Mouse (Mus musculus): ENCODE data around the gene Fam184b. TPM values are rescaled to one million over a fixed set of nuclear protein-coding genes. Genes with fewer than 3 reads are reported as not detected.

The Fam184b gene
- polyA plus RNA-seq, 1 experiment from 2014 or later: not detected

DNA sequence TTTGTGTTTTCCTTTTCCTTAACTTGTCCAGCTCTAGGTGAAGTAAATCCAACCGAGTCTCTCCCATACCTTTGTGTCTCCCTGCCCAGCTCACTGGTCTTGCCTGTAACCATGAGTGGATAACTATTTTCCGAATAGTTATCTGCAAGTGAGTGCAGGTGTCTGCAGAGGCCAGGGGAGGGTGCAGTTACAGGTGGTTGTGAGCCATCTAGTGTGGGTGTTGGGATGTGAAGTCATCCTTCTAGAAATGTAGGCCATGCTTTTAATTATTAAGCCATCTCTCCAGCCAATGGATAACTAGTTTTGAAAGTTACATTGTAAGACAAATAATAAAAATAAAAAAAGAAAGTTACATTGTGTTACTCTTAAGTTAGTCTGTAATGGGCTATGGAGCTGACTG lies 125.9 kb downstream of the Fam184b start:
- H3K27ac ChIP-seq: no peak overlapping the region
- WGBS (ENCODE audit: missing documents): 84% methylated on average over 2 of the region's 2 CpGs
- H3K79me2 ChIP-seq (ENCODE audit: inconsistent target): no peaks in the 10 kb centered on the region
- H3K36me3 ChIP-seq (ENCODE audit: inconsistent target): peaks cover 36% of the 10 kb centered on the region
- no peak overlapping the region for H3K4me3 ChIP-seq (ENCODE audit: inconsistent target)

- Histone ChIP-seq H3K27ac (no peak overlapping the region), H3K36me3 (ENCODE audit: inconsistent target) (peaks cover 37% of the 10 kb centered on the region), H3K79me2 (ENCODE audit: inconsistent target) (no peaks in the 10 kb centered on the region), H3K4me3 (ENCODE audit: inconsistent target) (no peak overlapping the region)
- WGBS (ENCODE audit: missing documents): 94% methylated on average over 6 of the region's 6 CpGs
Measured at GRCm38 (mm10) chr5:45512908-45513307, 126.5 kb downstream of the Fam184b start.

GRCm38 (mm10) chr5:45510071-45510470 lies 129.3 kb downstream of the Fam184b start:
- no peak overlapping the region for H3K4me3 ChIP-seq (ENCODE audit: inconsistent target)
- no peak overlapping the region for H3K27ac ChIP-seq
- no peaks in the 10 kb centered on the region for H3K79me2 ChIP-seq (ENCODE audit: inconsistent target)
- H3K36me3 ChIP-seq (ENCODE audit: inconsistent target): peaks cover 63% of the 10 kb centered on the region
- WGBS (ENCODE audit: missing documents): 93% methylated on average over 7 of the region's 7 CpGs

DNA sequence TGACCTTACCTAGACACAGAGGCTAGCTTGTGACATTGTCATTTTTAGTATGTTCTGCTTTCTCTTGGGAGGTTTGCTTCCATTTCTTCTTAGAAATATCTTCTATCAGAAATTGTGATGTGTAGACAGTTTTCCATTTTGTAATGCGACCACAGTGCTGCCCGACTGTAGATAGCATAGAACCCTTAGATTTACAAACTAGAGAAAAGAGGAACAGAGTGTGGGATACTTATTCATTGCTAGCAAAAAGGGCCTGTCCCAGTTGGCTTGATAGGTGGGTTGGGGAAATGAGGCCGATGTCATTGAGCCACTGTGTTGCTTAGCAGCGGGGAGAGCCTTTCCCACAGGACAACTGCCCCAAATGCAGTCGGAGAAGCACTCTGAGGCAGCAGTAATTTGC lies 141.8 kb downstream of the Fam184b start:
- Histone ChIP-seq H3K79me2 (ENCODE audit: inconsistent target) (peaks cover 8% of the 10 kb centered on the region; the same call in 1 of the 2 replicates), H3K4me3 (ENCODE audit: inconsistent target) (no peak overlapping the region), H3K27ac (no peak overlapping the region), H3K36me3 (ENCODE audit: inconsistent target) (peaks cover 23% of the 10 kb centered on the region)
- 82% methylated on average over 5 of the region's 5 CpGs for WGBS (ENCODE audit: missing documents)

- Histone ChIP-seq H3K79me2 (ENCODE audit: inconsistent target) (peaks cover 8% of the 10 kb centered on the region; the same call in 1 of the 2 replicates), H3K36me3 (ENCODE audit: inconsistent target) (peaks cover 18% of the 10 kb centered on the region), H3K27ac (no peak overlapping the region), H3K4me3 (ENCODE audit: inconsistent target) (no peak overlapping the region)
- 91% methylated on average over 12 of the region's 12 CpGs for WGBS (ENCODE audit: missing documents)
Measured at GRCm38 (mm10) chr5:45496930-45497550, 142.4 kb downstream of the Fam184b start.

DNA sequence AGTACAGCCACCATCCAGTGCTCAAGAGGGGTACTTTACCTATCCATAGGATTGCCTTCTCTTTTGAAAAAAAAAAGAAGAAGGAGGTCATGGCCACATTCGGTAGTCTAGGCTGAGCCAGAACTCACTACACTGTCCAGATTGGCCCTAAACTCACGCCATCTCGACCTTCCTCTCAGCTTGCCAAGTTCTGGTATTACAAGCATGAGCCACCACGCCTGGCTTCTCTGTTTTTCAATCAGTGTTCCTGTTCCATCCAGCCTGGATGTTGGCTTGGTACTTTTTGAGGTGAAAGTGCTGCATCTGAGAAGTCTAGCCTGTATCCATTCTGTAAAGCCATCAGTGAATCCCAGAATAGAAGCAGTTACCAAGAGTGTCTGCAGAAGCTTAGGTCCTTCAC lies 142.9 kb downstream of the Fam184b start:
- Histone ChIP-seq H3K36me3 (ENCODE audit: inconsistent target) (peaks cover 14% of the 10 kb centered on the region), H3K27ac (no peak overlapping the region), H3K4me3 (ENCODE audit: inconsistent target) (no peak overlapping the region), H3K79me2 (ENCODE audit: inconsistent target) (peaks cover 8% of the 10 kb centered on the region; the same call in 1 of the 2 replicates)
- 87% methylated on average over 4 of the region's 4 CpGs for WGBS (ENCODE audit: missing documents)

DNA sequence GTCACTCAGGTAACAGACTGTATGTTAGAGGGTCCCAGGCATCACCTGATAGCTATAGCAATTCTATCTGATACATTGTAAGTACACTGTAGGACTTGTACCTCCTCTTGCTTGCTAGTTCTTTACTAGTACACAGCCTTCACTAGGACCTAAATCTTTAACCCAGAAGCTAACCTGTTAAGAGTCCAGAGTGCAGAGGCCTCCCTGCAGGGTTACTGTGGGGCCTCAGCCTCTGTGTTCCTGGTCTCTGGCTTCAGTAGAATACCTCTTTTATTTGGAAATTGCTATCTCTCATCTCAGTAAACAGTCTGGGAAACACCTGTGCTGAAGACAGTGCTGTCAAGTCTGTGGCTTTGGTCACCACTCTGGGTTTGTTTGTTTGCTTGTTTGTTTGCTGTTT lies 143.4 kb downstream of the Fam184b start:
- no peak overlapping the region for H3K4me3 ChIP-seq (ENCODE audit: inconsistent target)
- no peak overlapping the region for H3K27ac ChIP-seq
- peaks cover 11% of the 10 kb centered on the region for H3K36me3 ChIP-seq (ENCODE audit: inconsistent target)
- H3K79me2 ChIP-seq (ENCODE audit: inconsistent target): peaks cover 8% of the 10 kb centered on the region; the same call in 1 of the 2 replicates

DNA sequence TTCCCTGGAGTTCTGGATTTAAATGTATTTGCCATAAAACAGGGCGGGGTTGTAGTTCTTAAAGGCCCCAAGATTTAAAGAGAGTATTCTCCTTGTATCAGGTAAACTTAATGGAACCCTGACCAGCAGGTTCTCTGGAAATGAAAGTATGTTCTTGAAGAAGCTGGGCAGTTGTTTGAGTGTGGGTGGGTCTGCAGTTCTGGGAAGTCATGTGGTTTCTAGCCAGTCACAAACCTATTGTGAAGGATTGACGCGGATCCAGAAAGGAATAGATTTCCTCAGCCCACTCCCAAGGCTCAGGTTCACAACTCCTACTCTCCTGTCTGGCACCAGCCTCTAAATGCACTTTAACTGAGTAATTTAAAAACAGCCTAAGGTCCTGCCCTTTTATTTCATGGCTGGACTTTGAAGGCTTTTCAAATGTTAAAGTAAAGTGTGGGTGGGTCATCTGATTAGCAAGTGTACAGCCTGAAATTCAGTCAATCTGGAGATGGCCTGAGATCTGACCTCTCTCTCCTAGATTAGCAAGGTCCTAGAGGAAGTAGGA lies 143.9 kb downstream of the Fam184b start:
- H3K27ac ChIP-seq: no peak overlapping the region
- H3K79me2 ChIP-seq (ENCODE audit: inconsistent target): peaks cover 8% of the 10 kb centered on the region; the same call in 1 of the 2 replicates
- 95% methylated on average over 3 of the region's 3 CpGs for WGBS (ENCODE audit: missing documents)
- peaks cover 6% of the 10 kb centered on the region for H3K36me3 ChIP-seq (ENCODE audit: inconsistent target)
- no peak overlapping the region for H3K4me3 ChIP-seq (ENCODE audit: inconsistent target)

GRCm38 (mm10) chr5:45494093-45494755 lies 145.2 kb downstream of the Fam184b start:
- H3K4me3 ChIP-seq (ENCODE audit: inconsistent target): peak overlapping the region; percentile 68
- WGBS (ENCODE audit: missing documents): 90% methylated on average over 9 of the region's 9 CpGs

DNA sequence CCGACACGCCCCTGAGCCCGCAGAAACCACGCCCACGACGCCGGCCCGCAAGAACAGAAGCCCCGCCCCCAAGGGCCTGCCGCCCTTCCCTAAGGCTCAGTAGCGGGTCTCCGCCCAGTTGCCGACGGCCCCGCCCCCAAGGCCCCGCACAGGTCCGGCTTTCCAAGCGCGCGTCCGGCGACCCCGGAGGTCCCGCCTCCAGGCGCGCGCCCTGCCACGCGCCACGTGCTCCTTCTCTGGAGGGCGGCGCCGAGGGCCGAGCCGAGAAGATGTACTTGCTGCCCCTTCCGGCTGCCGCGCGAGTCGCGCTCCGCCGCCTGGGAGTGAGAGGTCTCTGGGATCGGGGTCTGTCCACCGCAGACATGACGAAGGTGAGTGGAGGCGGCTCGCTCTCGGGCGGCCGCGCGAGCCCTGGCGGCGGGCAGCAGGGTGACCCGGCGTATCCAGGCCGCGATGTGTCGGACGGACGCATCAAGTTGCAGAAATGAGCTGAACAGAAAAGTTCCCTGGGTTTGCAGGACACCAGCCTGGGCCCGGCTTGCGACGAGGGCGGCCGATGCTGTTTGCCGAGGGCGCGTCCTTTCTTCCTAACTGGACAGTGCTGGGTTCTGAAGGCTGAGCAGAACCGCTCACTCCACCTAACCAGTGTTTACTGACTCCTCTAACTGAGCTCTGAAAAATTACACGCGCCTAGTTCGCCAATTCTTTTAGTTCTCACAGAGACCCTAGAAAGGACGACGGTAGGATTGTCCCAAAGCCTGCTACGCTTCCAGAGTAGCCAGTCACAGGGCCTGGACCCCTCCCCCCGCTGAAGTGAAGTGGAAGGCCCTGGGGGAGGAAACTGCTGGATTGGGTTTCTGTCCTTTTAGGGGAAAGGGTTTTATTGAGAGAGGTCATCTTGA lies 146.0 kb downstream of the Fam184b start, which contains the start of gene Lap3:
Gene Lap3, plus strand, starts transcription at position 184 of the 902 bp plus-strand sequence.
- H3K79me2 ChIP-seq (ENCODE audit: inconsistent target): peaks cover 8% of the 10 kb centered on the region; the same call in 1 of the 2 replicates
- H3K27ac ChIP-seq: 0 out of 2 replicates have a peak within 1 kb of the TSS, but pooled peaks have one; percentile 24
- H3K36me3 ChIP-seq (ENCODE audit: inconsistent target): peaks cover 5% of the 10 kb centered on the region; the same call in 1 of the 2 replicates
- under 1% methylated on average over 78 of the region's 78 CpGs for WGBS (ENCODE audit: missing documents)
- peak within 1 kb of the TSS; percentile 68 for H3K4me3 ChIP-seq (ENCODE audit: inconsistent target)

More at GRCm38 (mm10) chr5:45494093-45494755, 145.2 kb downstream of the Fam184b start:
- peaks cover 8% of the 10 kb centered on the region; the same call in 1 of the 2 replicates for H3K79me2 ChIP-seq (ENCODE audit: inconsistent target)
- H3K36me3 ChIP-seq (ENCODE audit: inconsistent target): peaks cover 6% of the 10 kb centered on the region
- H3K27ac ChIP-seq: no peak overlapping the region

DNA sequence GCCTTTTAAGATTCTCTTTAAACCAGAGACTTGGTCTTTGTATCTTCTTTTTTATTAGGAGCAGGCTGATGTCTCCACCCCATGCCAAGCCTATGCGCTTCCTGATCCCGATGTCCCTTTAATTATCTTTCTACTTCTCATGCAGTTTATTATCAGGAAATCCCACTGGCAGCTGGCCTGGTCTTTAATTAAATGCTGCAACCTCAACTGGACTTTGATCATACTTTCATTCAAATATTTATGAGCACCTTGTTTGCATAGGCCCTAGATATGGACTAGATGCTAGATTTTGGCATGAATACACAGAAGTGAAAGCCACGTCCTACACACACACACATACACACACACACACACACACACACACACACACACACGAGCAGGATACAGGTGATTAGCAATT lies 147.6 kb downstream of the Fam184b start:
- 71% methylated on average over 4 of the region's 4 CpGs for WGBS (ENCODE audit: missing documents)

GRCm38 (mm10) chr5:45483654-45484053 lies 155.8 kb downstream of the Fam184b start:
- no peaks in the 10 kb centered on the region for H3K36me3 ChIP-seq (ENCODE audit: inconsistent target)
- no peak overlapping the region for H3K27ac ChIP-seq
- no peak overlapping the region for H3K4me3 ChIP-seq (ENCODE audit: inconsistent target)
- no peaks in the 10 kb centered on the region for H3K79me2 ChIP-seq (ENCODE audit: inconsistent target)
- 83% methylated on average over 1 of the region's 1 CpGs for WGBS (ENCODE audit: missing documents)

More for the DNA sequence above, 147.6 kb downstream of the Fam184b start:
- H3K36me3 ChIP-seq (ENCODE audit: inconsistent target): no peaks in the 10 kb centered on the region
- H3K79me2 ChIP-seq (ENCODE audit: inconsistent target): peaks cover 8% of the 10 kb centered on the region; the same call in 1 of the 2 replicates
- no peak overlapping the region for H3K4me3 ChIP-seq (ENCODE audit: inconsistent target)
- no peak overlapping the region for H3K27ac ChIP-seq

DNA sequence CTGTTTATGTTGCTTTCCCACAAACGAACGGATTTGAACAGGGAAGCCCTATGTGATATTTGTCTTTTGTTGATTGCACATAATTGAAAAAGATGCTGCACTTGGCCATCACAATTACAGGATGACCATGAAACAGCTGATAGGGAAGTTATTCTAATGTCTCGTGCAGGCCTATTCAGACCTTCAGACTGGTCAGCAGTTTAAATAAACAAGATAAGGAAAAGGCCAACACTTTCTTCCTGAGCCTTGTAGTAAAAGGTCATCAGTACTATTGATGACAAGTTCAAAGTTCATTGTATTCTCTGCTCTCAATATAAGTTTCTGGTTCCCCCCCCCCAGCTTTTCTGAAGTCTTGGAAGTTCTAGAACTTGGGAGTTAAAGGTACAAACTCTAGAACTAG lies 156.8 kb downstream of the Fam184b start:
- Histone ChIP-seq H3K36me3 (ENCODE audit: inconsistent target) (no peaks in the 10 kb centered on the region), H3K27ac (no peak overlapping the region), H3K4me3 (ENCODE audit: inconsistent target) (no peak overlapping the region), H3K79me2 (ENCODE audit: inconsistent target) (no peaks in the 10 kb centered on the region)
- WGBS (ENCODE audit: missing documents): 80% methylated on average over 3 of the region's 3 CpGs

DNA sequence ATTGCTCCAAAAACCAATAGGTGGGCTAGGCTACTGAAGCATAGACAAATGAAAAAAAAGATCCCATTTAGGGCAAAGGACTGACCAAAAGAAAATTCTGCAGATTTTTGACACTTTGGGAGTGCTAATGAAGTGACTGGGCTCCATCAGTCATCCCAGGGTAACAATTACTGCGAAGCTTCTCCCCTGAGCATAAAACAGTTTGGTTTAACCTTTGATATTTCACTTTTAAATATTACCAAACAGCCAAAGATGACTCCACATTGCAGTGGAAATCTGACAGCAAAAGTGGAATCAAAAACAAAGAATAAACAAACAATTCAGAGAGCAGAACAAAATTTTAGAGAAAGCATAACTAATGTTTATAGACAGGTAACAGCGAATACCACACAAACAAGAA lies 158.3 kb downstream of the Fam184b start:
- Histone ChIP-seq H3K79me2 (ENCODE audit: inconsistent target) (no peaks in the 10 kb centered on the region), H3K36me3 (ENCODE audit: inconsistent target) (no peaks in the 10 kb centered on the region), H3K4me3 (ENCODE audit: inconsistent target) (no peak overlapping the region), H3K27ac (no peak overlapping the region)
- 88% methylated on average over 2 of the region's 2 CpGs for WGBS (ENCODE audit: missing documents)
